Mouse (Mus musculus) kidney, postnatal 4 days (tissue): ENCODE results near the gene Ttc41.
A peak's percentile ranks its signal among the peaks of the same experiment; 100 is the strongest.

Source experiments
- DNase-seq, 2 experiments: peaks; one replicate each; pipeline ENCODE4 v3.0.0; 2021; ENCODE audit warnings: mixed read lengths in 2 of 2

The Ttc41 gene

DNA sequence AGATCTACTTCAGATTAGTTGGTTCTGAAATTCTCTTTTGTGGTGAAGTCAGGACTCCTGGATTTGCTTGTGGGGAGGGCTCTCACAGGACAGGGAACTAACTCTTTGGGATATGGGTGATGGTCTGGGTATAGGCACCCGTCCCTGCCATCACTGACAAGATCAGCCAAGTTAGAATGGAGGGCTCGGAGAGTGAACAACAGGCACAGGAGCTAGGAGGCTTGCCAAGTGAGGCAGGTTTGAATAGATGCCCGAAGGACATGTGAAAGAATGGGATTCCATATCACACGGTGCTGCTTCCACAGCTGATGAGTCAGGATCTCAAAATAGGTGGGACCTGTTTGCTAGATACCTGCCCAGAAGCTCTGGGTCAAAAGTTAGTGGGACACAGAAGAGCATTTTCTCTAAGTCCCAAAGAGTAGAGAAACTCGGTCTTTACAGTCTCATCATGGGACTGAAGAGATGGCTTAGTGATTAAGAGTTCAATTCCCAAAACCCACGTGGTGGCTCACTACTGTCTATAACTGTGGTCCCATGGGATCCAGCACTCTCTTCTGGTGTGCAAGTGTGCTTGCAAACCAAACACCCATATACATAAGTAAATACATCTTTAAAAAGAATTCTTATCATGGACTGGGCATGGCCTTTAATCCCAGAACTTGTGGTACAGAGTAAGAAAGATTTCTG, 50.3 kb downstream of the Ttc41 start:
- DNase-seq = no peak

DNA sequence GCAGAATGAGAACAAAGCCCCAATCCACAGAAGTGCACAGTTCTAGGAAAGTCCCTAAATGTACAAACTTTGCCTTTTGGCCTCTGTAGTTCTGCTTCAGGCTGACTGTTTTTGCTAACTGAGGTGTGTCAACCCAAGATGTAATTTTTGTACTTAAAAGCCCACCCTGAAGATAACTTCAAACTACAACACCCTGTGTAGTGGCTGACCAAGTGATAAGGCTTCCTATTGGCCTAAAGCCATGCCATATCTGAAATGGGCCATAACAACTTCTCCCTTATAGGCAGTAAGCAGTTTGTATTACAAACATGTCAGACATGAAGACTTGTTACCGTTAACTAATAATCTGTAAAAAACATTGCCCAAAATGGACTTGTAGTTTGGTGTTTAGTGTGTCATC, 52.1 kb downstream of the Ttc41 start:
- no peak for DNase-seq

GRCm38 (mm10) chr10:86758211-86758610, 52.6 kb downstream of the Ttc41 start:
- no peak for DNase-seq

DNA sequence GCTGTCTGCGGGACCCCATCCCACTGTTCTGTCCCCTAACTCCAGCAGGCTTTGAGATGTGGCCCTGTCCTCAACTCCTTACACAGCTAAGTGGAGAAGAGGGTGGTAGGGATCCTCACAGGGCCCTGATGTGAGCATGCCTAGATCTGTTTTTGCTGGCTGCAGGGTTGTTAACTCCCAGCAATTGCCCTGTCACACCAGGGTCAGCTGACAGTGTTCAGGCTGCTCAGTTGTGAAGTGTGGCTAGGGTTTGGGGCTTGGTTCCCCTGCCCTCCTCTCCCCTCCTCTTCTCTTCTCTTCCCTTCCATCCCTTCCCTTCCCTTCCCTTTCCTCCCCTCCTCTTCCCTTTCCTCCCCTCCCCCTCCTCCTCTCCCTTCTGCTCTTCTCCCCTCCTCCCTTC, 55.6 kb downstream of the Ttc41 start:
- no peak for DNase-seq

DNA sequence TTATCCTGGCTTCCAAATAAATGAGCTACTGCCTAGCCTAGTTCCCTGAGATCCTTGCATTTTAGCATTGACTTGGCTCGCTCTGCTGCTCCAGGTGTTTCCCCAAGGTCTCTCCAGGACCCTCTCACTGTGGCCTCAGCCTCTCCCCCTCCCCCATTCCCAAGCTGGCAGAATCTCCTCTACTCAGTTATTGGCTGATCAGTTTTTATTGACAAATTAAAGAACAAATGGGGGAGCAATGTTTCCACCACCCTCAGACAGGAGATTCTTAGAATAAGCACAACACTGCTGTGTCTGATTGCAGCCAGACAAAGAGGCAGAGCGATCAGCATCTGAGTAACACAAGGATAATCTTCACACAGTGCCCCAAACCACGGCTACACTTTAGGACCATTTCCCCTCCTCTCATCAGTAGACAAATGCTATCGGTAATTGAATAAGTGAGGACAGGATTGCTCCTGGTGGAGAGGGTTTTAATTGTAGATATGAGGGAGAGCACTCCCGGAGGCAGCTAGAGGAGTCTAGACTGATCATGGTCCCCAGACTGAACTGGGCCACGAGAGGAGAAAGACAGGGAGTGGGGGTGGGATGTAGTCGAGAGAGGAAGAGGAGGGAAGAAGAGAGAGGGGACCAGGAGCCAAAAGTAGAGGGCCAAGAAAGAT, 56.2 kb downstream of the Ttc41 start:
- no peak for DNase-seq

DNA sequence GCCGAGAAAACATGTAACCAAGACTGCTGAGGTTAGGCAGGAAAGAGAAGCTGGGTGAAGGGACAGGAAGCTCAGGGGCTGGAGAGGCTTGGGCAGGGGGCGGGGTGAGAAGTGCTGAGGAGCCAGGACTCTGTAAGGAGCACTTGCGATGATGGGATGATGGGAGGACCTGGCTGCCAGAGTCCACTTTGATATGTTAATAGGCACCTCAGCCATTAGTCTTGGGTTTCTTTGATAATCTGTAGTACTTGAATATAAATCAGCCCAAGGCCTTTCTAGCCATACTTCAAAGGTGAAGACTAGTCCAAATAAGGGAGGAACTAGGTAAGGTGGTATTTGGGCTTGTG, 56.7 kb downstream of the Ttc41 start:
- DNase-seq = no peak

DNA sequence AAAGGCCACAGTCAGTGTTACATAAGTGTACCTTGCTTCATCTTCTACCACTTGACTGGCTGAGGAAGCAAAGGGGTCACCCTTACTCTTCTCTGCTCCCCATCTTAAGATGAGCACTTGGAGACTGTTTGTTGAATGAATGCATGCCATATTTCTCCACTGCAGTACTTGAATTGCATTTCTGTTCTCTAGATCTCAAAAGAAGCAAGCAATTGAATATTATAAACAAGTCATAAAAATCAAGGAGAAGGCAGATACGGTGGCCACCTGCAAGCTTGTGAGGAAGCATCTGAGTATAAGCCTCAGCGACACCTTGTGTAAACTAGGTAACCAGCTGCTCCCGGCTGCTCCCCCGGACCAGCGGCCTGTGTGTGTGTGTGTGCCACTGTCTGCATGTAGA, 58.1 kb downstream of the Ttc41 start, which contains the start of gene Gm49358:
Gene Gm49358, plus strand, starts transcription at position 301 of the 400 bp plus-strand sequence.
- DNase-seq = no peak

GRCm38 (mm10) chr10:86765344-86765966, 59.8 kb downstream of the Ttc41 start:
- no peak for DNase-seq

DNA sequence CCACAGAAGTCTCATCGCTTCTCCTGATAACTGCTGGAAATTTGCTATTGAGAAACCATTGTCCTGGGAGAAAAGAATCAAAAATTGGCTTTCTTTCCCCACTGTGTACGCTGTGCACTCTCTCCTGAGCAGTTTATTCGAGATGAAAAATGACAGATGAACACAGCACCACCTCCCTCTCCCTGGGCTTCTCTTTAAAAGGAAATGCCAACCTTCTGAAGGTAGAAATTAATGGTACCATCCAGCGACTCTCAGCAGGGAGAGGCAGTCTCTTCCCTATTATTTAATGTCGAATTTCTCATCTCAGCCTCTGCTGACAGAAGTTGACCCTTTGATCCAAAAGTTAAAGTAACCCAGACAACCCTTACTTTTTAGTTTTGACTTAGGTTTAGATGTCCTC, 63.6 kb downstream of the Ttc41 start:
- no peak for DNase-seq

DNA sequence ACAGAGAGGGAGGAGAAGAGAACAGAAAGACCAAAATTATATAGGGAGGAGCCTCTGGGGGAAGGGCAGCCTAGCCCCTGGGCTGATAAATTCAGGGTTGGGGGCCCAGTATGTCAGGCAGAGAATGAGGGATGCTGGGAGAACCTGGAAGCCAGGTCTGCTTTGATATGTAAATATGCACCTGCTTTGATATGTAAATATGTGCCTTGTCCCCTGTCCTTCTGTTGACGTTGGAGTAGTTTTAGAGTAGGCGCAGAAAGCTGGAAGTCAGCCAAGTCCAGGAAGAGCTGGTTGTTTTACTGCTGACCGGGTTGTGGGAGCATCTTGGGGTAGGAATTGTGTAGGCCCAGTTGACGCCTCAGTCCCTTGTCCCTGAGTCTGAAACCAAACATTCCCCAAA, 64.2 kb downstream of the Ttc41 start:
- DNase-seq = peak in 1 of 2 experiments; percentile 26

GRCm38 (mm10) chr10:86771701-86772100, 66.1 kb downstream of the Ttc41 start:
- DNase-seq = peak in 1 of 2 experiments; percentile 33

DNA sequence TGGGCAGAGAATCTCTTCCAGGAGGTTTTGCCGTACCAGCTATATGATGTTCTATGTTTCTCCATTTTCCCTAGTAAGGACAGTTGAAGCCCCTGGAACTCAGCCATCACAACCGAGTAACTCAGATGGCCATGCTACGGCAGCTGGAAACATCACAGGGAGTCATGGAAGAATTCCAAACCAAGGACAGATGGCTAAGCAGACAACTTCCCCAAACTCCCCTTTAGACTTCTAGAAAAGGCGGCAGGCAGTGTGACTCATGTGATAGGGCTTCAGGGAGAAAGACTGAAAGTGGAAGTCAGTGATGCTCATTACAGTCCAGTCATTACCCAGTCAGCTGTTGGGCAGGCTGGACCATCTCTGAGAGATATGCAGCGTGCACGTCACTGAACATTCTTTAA, 66.6 kb downstream of the Ttc41 start:
- peak in 1 of 2 experiments; percentile 27 for DNase-seq

- no peak for DNase-seq
These were observed 67.7 kb downstream of the Ttc41 start for GRCm38 (mm10) chr10:86773360-86773759.

GRCm38 (mm10) chr10:86776281-86776680, 70.7 kb downstream of the Ttc41 start:
- peak; percentile 25 to 38 for DNase-seq

- no peak for DNase-seq
These were observed 72.2 kb downstream of the Ttc41 start for GRCm38 (mm10) chr10:86777614-86778319.

DNA sequence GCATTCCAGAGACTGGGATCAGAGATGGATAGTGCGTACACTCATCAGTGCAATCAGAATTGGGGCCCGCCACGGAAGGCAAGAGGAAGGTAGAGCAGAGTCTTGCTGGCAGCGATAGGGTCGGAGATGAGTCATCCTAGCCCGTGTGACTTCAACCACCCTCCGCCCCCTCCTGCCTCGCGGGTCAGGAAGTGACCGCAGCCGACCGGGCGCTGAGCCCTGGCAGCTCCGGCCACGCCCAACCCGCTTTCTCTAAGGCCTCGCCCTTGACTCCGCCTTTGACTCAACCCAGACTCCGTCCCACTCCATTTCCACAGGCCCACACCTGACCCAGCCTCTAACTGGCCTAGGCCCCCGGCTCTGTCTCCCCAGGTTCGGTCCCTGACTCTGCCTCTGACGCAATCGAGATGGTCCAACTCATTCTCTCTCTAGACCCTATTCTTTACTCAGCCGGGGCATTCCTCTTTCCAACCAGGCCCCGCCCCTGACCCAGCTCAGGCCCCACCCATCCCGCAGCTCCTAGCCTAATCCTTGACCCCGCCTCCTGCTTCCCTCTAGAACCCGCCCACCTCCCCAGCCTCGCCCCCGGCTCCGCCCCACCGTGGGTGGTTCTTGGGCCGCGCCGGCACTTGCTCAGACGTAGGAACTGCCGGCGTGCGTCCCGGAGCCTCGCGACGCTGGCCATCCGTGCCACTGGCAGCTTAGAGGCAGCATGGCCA, 72.9 kb downstream of the Ttc41 start, which contains the start of gene Nt5dc3:
Gene Nt5dc3, plus strand, starts transcription at position 608 of the 719 bp plus-strand sequence.
- peak; percentile 96 to 98 for DNase-seq

DNA sequence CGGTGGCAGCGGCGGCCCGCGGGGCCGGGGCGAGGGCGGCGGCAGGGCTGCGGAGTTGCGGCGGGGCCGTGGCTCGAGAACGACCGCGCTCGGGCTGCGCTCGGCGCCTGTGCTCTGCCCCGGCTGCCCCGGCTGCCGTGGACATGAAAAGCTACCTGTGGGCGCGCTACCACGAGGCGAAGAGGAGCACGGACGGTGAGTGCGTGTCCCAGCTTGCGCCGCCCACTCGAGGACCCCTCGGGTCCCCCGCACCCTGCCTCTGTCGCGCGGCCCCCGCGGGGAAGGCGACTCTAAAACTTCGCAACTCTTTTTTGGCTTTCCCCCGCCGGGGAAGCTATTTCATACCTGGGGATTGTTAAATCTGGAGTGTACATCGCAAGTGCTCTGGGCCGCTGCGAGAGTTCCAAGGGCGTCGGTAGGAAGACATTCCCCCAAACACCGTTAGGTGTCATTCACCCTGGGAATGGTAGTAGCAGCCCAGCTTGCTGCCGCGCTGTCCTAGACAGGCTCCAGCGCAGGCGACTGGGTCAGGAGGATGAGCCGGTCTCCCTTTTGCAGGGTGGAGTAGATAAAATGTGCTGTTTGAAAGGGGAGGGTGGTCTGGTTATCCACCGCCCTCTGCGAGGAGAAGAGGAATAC, 73.6 kb downstream of the Ttc41 start:
- peak; percentile 47 to 59 for DNase-seq

GRCm38 (mm10) chr10:86779816-86780500, 74.3 kb downstream of the Ttc41 start:
- DNase-seq = no peak

DNA sequence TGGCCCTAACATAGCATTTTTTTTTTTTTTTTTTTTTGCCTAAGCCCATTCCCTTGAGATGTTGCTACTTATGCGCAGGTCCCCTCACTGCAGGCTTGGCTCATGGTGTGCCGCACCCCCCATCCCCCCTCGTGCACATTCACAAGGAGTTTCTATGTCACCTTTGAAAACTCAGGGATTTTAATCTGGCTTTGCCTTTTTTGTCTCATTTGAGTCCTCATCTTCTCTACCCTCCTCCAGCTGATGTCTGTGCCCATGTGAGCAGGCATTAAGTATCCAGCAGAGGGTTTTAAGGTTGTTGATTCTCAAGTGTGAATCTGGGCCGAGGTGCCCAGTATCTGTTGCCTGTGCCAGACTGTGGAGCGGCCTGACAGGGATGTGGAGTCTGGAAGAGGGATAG, 76.0 kb downstream of the Ttc41 start:
- DNase-seq = no peak

GRCm38 (mm10) chr10:86782656-86783055, 77.0 kb downstream of the Ttc41 start:
- DNase-seq = no peak

DNA sequence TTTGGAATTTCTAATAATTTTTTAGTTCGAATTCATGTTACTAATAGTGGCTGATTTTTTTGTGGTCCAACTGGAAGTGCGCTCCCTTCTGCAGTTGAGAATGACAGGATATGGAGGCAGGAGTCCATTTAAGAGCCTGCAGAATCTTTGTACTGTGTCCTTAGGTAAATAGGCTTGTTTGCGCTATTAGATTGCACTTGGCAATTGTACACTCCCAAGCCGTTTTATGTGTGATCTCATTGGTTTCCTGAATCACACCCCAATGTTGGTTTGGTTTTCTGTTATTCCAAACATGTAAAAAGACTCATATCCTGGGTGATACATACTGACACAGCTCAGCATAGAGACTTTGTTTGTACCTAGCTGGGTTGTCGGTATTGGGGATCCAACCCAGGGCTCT, 78.0 kb downstream of the Ttc41 start:
- DNase-seq = no peak
